Mouse (Mus musculus): ENCODE measurements around the gene Nbea.

Gene Nbea

DNA sequence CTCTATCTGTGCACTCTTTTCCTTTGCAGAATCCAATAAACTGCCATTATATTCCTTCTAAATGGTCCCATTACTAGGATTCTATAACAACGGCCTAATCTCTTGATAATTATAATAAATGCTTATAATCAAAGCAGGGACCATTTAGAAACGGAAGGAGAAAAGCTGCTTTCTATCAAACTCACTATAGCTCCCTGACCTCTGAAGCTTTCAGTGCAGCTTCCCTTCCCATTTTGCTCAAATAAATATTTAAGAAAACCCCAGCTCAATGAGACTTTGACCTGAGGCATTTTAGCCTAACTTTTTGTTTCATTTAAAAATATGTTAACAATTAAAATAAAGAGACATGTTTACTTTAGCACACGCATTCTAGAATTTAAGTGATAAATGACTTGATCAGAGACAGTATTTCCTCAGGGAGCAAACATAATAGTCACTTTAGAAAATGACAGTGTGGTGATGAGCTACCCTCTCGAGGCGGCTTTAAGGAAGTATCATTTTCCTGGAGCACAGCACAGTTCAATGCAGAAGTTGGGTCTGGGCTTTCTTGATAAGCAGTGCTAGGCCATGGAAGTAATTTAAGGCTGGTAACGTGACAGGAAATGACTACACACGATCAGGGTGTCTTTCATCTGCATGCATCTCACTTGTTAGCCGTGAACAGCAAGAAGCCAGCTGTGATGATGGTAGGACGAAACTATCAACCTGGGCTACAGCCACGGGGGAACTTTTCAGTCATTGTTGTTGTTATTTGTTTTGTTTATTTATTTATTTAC lies 354.8 kb downstream of the Nbea start:
- no peak for DNase-seq (ENCODE audit: low spot score)

DNA sequence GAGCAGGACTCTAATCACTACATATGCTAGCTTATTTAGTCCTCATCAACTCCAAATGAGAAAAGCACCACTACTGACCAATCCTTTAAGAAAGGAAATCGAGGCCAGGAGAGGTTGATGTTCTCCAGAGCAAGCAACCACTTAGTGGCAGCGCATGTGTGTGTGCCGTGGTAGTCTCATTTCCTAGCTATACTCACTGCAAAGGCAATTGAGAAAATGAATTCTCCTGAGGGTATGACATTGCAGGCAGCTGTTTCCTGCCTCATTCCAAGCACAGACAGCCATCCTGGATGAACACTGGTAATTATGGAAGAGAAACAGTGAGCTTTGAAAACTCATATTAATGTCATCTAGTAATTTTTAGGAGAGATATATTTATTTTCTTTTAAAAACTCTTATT lies 358.6 kb downstream of the Nbea start:
- no peak for DNase-seq (ENCODE audit: low spot score)

DNA sequence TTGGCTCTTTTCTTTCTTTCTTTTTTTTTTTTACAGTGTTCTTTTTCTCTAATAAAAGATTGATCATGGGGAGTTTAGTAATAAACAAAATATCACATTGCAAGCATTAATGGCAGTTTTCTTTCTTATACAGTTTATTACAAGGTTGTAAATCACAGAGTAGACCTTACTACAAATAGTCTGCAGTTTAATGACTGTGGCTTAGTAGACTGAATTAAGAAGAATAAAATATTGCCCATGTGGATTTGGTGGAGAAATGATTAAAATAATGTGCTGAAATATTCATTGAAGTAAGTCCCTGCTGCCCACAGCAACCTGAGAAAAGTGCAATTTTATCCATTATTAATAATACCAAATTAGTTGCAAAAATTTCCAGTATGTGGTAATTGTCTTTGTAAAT lies 363.9 kb downstream of the Nbea start:
- no peak for DNase-seq (ENCODE audit: low spot score)

DNA sequence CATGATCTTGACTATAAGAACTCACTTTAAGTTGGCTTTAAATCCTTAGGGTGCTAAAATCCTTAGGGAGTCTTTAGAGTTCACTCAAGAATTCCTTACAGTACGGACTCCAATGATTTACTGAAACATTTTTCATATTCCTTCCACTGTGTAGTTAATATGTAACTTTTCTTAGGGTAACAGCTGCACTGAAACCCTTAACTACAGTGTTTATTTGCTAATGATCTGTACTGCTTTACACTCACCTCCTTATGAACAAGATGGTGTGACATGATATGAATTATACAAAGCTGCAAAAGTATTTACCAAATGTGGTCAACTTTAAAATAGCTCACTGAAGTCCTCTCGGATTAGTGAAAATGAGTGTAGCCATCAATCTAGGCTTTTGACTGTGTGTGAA lies 365.4 kb downstream of the Nbea start:
- DNase-seq (ENCODE audit: low spot score) = no peak

DNA sequence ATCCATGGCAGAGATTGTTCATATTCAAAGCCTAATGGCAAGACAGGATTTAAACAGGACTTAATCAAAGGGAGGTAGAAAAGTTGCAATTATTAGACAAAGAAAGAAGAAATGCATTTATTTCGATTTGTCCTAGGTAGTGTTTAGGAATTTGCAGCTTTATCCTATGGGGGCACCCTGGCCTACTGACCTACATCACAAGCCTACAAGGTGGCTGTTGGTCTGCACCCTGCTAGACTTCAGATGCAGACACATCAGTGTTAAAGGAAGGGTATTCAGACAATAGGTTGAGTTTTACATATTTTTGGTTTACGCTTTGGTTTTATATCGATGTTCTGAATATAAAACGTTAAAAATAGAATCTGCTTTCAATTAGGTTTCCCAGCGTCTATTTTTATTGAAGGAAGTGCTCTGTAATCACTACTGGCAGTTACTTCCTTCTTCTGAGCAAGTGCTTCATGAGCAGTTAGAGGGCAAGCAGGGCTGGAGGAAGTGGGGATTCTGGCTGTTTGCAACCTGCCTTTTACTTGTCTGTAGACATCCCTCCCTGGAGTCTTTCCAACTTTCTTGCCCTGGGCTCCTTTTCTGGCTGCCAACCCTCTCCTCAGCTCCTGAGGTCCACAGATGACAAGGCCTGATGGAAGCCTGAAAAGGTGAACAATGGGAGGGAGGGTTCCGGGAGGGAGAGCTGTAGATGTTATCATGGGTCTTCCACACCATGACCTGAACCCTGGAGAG lies 366.7 kb downstream of the Nbea start:
- no peak for DNase-seq (ENCODE audit: low spot score)

DNA sequence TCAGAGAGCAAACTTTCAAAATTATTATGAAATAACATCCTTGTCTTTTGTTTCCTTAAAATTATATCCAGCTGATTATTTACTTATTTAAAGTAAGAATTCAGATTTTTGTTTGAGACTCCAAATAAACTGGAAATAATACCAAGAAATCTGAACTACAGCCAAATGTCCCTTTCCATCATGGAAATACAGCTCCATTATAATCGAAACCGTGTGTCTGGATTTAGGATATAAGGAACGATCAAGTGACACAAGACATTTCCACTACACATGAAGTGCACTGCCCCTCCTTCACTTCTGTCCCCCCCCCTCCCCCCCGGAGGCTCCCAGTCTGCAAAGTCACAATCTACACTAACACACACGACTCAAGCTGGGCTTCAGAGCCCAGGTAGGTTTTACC lies 367.4 kb downstream of the Nbea start:
- DNase-seq (ENCODE audit: low spot score) = no peak

DNA sequence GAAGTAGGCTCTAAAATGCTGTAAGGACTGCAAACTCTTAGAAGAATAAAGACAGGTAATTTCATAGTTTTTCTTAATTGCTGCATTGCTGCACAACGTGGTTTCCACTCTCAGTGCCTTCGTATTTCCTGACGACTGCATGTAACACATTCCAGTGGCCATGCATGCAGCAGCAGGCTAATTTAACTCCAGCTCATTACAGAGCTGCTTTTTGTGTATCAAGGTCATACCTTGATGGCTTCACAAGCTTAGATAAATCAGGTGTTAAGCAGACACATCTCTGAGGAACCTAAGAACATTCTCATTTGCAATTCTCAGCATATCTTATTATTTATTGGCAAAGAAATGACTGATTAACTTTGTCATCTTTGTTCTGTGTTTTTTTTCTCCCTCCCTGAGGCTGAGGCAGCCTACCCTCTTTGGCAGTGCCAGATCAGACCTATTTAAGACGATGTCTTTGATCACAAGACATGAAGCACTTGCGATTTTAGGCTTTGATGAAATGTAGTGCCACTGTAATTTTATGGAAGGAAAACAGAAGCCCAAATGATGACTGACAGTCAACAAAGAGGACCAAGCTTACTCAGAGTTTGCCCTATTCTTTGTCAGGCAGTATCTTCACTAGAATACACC lies 368.4 kb downstream of the Nbea start:
- no peak for DNase-seq (ENCODE audit: low spot score)

DNA sequence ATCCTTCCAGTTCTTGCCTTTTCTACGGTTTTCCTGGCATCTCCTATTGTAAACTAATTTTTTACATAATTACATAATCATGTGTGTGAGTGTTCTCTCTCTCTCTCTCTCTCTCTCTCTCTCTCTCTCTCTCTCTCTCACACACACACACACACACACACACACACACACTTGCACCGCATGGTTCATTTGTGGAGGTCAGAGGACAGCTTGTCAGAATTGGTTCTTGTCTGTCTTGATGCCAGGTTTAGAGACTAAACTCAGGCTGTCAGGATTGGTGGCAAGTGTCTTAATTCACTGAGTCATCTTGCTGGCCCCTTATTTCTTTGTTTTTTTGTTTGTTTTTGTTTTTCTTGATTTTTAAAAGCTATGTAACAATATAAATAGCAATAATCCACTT lies 388.7 kb downstream of the Nbea start:
- DNase-seq (ENCODE audit: low spot score) = no peak

DNA sequence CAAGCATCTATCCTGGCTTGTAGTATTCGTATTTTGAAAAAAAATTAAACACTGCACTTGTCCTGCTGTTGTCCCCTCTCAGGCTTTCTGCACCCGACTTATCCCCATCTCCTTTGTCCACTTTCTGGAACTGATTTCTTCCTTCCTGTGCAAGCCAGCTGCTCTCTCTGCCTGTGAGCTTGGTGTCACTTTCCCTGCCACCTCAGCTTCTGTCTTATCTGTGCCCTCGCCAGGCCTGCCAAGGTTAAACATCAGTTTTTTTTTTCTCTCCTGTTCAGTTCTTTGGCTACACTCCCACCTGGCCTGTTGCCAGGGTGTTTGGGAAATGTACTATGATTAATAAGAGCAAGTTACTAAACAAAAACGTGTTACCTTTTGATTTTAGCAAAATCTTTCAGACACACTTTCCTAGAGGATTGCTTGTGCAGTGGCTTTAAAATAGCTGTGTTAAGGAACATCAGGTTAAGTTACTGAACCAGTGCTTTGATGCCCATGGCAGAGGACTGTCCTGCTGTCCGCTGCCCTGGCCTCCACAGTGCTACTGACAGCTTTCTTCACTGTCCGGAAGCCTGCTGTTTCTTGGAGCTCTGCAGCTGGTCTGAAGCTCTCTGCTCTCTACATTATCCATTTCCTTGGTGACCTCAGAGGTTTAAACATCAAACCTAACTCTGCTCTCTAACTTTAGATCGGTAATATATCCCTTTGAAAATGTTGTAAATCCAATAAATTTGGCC lies 389.5 kb downstream of the Nbea start:
- no peak for DNase-seq (ENCODE audit: low spot score)

DNA sequence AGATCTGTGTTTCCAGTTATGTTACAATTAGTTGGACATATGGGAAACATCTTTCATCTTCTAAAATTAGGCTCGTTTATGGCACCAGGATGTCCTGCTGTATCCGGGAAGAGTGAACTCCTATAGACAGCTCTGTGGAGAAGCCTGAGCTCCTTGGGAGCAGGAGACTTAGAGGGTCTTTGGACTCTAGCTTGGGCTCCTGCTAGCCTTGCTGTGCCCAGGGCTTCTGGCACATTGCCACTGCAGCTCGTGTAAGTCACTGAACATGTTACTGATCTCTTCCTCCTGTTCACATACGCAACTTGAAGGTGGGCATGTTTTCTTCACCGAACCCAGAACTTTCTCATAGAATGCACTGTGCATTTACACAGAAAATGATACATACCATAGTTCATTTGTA lies 391.2 kb downstream of the Nbea start:
- no peak for DNase-seq (ENCODE audit: low spot score)

DNA sequence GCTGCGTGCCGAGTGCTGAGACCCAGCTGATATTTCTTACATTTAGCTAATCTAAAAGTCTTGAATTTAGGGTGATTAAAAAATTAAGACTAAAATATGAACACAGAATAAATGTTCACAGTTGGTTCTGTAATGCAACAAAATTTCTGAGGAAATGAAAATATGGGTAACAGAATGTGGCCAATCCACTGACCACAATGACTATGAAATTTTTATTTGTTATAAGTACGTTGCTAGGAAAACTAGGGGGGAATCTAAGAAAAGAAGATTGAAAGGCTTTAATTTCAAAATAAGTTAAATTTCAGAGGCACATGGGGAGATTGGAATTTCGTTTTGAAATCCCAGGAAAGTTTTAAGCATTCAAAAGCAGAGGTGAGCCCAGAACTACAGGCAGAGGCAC lies 392.9 kb downstream of the Nbea start:
- no peak for DNase-seq (ENCODE audit: low spot score)

DNA sequence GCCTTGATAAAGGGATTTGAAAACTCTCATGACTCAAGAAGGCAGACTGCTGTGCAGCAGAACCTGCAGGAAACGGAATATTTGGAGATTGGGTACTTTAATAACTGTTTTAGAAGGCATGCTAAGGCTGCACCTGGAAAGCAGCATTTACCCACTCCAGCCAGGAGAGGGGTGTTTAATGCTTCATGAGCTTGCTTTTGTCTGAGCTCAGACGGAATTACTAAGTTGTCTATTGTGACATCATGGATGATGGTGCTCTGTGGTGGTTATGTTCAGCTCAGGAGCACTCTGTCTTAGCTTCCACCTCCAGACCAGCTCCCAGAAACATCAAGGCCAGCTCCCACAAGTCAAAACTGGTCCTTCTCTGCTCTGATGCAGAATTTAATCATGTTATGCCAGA lies 393.6 kb downstream of the Nbea start:
- DNase-seq (ENCODE audit: low spot score) = no peak

DNA sequence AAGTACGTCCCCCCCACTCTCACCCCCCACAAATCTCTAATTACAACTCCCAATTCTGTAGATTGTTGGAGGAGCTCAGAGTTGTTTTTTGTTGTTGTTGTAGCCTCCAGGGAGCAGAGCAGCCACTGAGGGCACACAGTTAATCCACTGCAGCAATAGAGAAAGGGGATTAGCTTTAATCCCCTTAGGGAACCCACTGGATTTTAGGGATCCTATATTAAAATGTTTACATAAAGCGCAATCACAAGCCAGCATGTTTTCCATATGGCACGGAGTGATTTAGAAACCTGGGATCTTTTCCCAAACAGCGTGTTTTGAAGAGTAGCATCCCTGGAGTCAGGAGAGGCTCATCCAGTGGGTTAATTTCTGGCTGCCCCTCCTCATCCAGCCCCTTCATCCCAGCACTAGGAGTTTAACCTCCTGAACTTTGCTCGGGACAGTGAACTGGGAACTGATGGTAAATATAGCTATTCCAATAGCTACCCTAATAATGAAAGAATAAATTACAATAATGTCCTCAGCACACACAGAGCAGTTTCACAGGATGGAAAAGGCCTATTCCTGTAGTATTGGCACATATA lies 394.8 kb downstream of the Nbea start:
- no peak for DNase-seq (ENCODE audit: low spot score)

DNA sequence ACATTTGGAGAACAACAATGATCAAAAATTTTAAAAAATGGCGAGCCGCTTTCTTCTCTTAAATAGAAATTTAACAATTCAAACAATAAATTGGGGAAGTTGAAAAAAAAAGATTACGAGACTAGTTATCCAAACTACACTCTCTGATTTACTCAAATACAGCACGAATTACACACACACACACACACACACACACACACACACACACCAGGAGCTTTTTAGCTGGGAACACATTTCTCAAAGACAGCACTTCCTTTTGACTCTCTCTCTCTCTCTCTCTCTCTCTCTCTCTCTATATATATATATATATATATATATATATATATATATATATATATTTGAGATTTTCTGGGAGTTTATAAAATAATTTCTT lies 395.3 kb downstream of the Nbea start:
- DNase-seq (ENCODE audit: low spot score) = no peak

DNA sequence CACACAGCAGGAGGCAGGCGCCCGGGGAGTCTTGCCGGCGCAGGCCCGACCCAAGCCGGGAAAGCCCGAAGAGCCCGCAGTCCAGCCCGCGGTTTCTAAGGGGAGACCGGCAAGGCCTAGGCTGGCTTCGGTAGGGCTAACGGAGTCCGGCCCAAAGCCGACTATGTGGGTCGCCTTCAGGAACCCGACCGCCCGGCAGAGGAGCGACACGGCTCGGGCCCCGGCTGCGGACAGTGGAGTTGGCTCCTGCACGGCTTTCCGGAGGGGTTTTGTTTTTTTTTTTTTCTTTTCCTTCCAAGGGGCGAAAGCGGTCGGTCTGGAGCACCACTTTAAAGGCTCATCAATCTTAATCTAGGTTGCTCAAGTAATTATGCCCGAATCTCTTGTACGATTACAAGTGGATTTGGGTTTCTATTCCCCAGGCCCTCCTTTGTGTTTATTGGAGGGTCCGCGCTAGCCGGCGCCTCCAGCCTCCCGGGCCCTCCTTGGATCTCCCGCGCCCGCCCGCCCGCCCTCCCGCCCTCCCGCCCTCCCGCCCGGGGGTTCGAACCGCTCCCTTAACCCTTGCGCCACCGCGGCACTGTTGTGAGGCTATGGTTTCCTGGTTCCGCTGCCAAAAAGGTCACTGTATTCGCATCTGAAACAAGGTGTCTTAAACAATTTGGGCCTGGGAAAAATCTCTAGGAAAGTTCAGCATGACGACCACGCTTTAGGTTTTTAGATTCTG lies 395.9 kb downstream of the Nbea start:
- DNase-seq (ENCODE audit: low spot score) = no peak

DNA sequence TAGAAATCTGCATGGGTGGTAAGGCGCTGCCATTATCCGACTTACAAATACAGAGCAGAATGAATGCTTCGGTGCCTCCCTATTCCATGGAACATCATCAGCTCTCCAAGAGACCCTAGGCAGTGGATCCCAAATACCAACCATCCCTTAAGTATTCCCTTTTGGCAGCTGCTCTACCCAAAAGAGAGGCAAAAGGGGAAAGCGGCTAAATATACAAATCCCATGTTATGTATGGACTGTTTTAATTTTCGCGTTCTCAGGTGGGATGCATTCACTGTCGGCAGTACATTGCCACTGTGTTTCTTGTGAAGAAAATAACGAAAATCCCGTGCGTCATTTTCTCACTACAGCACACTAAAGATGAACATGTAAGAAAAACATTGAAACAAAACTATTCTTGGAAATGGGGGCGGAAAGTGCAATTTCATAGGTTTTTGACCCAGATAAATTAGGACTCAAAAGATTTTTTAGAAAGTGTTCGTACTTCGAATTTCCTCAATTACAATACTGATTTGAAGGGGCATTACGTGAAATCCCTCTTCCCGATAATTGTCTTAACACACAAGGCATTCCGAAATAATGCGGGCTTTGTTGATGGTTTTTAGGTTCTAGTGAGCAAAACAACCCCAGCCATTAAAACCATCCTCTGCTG lies 396.5 kb downstream of the Nbea start:
- DNase-seq (ENCODE audit: low spot score) = no peak

DNA sequence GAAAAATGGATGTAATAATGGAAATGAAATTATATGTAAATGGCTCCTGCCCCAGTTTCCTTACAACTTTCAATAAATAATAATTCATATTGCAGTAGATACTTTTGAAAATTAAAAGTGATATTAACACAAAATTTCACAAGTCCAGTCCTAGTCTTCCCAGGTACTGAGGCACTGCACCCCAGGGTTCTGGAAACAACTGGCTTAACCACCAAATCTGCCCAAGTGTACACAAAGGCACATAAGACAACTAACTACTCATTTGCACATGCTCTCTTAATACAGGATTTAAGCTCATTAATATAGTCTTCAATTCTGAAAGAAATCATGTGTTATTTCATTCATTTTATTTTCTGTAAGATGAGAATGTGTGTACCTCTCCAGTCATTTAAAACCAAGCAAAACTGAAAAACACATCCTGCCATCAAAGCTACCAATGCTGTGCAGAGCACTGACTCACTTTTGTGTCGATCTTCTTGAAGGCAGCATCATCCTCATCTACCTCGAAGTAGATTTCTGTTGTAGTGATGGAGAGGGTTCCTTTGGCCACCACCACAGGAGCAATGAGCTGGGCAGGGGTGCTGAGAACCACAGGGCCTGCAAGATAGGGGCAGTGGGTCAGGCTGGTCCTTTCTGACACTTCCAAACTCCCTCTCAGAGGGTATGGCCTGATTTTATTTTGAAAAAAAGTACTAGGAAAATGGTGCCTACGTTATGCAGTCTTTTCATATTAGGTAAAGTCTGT lies 397.3 kb downstream of the Nbea start:
- no peak for DNase-seq (ENCODE audit: low spot score)

DNA sequence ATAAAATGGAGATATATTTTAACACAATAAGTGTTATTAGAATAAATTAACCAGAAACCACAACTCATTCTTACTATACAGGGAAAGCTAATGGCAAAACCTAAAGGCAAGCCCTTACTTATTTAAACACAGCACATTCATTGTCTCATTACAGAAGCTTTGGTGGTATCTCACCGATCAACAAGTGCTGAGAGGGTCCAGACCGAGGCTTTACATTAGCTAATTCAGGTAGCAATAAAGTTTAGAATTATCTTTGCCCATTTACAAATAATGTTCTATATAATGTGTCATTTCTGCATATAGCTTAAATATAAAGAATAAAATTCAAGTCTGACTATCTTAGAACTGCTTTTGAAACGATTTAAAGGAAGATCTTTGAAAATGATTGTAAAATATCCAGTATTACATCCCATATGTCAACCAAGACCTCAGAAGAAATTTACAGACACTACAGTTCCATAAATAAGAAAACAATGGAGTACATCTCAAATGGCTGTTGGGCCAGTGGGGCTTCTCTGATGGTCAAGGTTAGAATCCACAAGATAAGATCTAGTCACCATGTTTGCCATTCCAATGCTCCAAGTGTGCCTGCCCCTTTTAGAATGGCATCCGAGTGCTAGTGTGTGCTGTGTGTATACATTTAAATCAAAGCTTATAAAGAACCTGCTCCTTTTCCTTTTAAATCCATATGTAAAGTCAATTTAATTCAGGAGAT lies 398.1 kb downstream of the Nbea start:
- no peak for DNase-seq (ENCODE audit: low spot score)

DNA sequence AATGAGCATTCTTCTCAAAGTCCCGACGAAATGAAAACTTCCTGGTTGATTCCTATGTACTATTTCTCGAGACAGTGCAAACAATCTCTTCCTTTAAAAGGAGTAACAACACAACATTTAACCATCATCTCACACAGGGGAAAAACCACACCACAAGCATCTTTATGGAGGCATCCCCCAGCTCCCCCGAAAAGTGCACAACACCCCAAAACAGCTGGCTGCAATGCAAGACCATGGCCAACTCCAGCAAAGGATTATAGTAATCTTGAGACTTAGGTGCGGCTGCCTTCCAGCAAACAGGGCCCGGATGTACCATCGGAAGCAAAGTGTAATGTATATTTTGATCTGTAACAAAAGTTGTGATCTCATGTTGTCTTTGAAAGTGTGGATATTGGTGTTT lies 399.4 kb downstream of the Nbea start:
- DNase-seq (ENCODE audit: low spot score) = no peak
